Mouse (Mus musculus) stomach, postnatal 0 days (tissue): Measurements from ENCODE around the gene Tff2. TPM values are rescaled to one million over a fixed set of nuclear protein-coding genes. Genes with fewer than 3 reads are reported as not detected.

Experiments
- ATAC-seq: fragments of 200-750 bp; cut with Nextera tagmentation; 2 replicates; pipeline ENCODE4 v1.8.0; 2017; ENCODE audit not compliant: low FRiP score, low TSS enrichment
- DNase-seq: peaks from one replicate; pipeline ENCODE4 v3.0.0-alpha.2; 2016; ENCODE audit warnings: low spot score
- H3K27ac ChIP-seq: fragments of 300-500 bp; sonication (generic); replicated peaks from 2 replicates; pipeline ENCODE4 v1.5.1; 2014; ENCODE audit warnings: mild to moderate bottlenecking, control low read depth
- H3K27me3 ChIP-seq: fragments of 300-500 bp; sonication (generic); 2 replicates; pipeline ENCODE4 v1.6.1; 2014; ENCODE audit warnings: low read length; ENCODE audit not compliant: control insufficient read depth, insufficient read depth
- H3K36me3 ChIP-seq: fragments of 300-500 bp; sonication (generic); 2 replicates; pipeline ENCODE4 v1.6.1; 2014; ENCODE audit warnings: low read length, mixed read lengths; ENCODE audit not compliant: control insufficient read depth, insufficient read depth
- H3K4me1 ChIP-seq: fragments of 300-500 bp; sonication (generic); replicated peaks from 2 replicates; pipeline ENCODE4 v1.6.1; 2014; ENCODE audit warnings: antibody characterized with exemption; ENCODE audit not compliant: control insufficient read depth, insufficient read depth
- H3K4me2 ChIP-seq: fragments of 300-500 bp; sonication (generic); replicated peaks from 2 replicates; pipeline ENCODE4 v1.6.1; 2014; ENCODE audit warnings: low read depth, mild to moderate bottlenecking, control low read depth, moderate library complexity
- H3K4me3 ChIP-seq: fragments of 300-500 bp; sonication (generic); 2 replicates; pipeline ENCODE4 v1.5.1; 2014; ENCODE audit warnings: low read depth, low read length, control low read depth
- H3K9ac ChIP-seq: fragments of 300-500 bp; sonication (generic); 2 replicates; pipeline ENCODE4 v1.6.1; 2014; ENCODE audit warnings: mild to moderate bottlenecking, low read length, control low read depth, mixed read lengths
- H3K9me3 ChIP-seq: fragments of 300-500 bp; sonication (generic); 2 replicates; pipeline ENCODE4 v1.6.1; 2016; ENCODE audit warnings: low read length; ENCODE audit not compliant: control insufficient read depth
- CTCF ChIP-seq: IDR thresholded peaks from 2 replicates; pipeline ENCODE4 v1.5.1; 2016; ENCODE audit warnings: antibody characterized with exemption, low read depth, mild to moderate bottlenecking, moderate library complexity
- EP300 ChIP-seq: optimal IDR thresholded peaks from 2 replicates; pipeline ENCODE3; 2016; ENCODE audit warnings: antibody characterized with exemption
- WGBS: fragments of 180-500 bp; shearing (Covaris S2); extraction: QIAGEN DNeasy Blood & Tissue Kit; methylation state at CpG from one replicate; pipeline ENCODE4 v1.1.7; 2014; 5-methylcytosine and 5-hydroxymethylcytosine counted together
- polyA plus RNA-seq: library from polyadenylated mRNA; unstranded; fragments of >200 nt; fragmentation: Nextera tagmentation; extraction: Ambion mirVana; gene quantifications from 2 replicates; pipeline ENCODE4 v1.2.1, GENCODE M21; 2015

Tff2 gene
- polyA plus RNA-seq, result 866 and 948 TPM in 2 replicates

GRCm38 (mm10) chr17:31144040-31145037 is at the start of gene Tff2:
Gene Tff2 (minus strand): TSS chr17:31144282.
- 0 out of 2 replicates have a peak, but pooled peaks have one; percentile 18 for TF ChIP-seq CTCF
- TF ChIP-seq EP300, result no peak
- H3K4me3 ChIP-seq, result no peak within 1 kb of the TSS
- peak within 1 kb of the TSS; percentile 29 for H3K4me2 ChIP-seq
- H3K9me3 ChIP-seq, result no peaks in the 10 kb centered on the region
- peak within 1 kb of the TSS; percentile 56; the same call in 1 of the 2 replicates for H3K27ac ChIP-seq
- no peaks in the 10 kb centered on the region for H3K36me3 ChIP-seq
- 0 out of 2 replicates have a peak, but pooled peaks cover 2% of the 10 kb centered on the region for H3K4me1 ChIP-seq
- H3K27me3 ChIP-seq, result no peaks in the 10 kb centered on the region
- peak; percentile 88 for DNase-seq
- peak; percentile 83 for ATAC-seq
- no peak within 1 kb of the TSS; the same call in none of the 2 replicates for H3K9ac ChIP-seq
- 40% methylated on average over 15 of the region's 15 CpGs for WGBS

DNA sequence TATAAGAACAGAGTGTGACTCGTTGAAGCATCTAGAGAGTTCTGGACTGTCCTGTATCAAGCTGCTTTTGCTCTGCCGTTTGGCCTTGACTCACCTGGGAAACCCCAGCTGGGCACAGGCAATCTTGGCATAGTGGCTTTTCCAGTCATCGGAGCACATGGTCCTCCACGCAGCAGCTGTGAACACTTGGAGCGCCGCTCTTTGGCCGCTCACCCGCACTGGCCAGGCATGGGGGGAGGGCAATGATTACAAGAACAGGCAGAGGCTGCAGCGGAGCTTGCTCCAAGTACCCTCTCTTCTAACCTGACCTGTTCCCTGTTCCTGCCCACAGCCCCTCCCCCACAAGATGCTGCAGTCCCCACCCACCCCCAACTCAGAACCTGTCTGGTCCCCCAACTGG is 49.3 kb upstream of the Tff2 start:
- DNase-seq (no peak), ATAC-seq (no peak)
- TF ChIP-seq CTCF, result no peak
- TF ChIP-seq EP300, result no peak
- Histone ChIP-seq H3K4me1 (no peaks in the 10 kb centered on the region), H3K27ac (no peak overlapping the region), H3K36me3 (no peaks in the 10 kb centered on the region), H3K4me2 (no peak overlapping the region), H3K9ac (no peak overlapping the region), H3K27me3 (no peaks in the 10 kb centered on the region), H3K9me3 (no peaks in the 10 kb centered on the region), H3K4me3 (no peak overlapping the region)
- 67% methylated on average over 9 of the region's 9 CpGs for WGBS

GRCm38 (mm10) chr17:31192663-31193062 is 48.6 kb upstream of the Tff2 start:
- WGBS, result 35% methylated on average over 2 of the region's 2 CpGs
- no peak for DNase-seq
- Histone ChIP-seq H3K4me2 (no peak overlapping the region), H3K9ac (no peak overlapping the region), H3K27me3 (no peaks in the 10 kb centered on the region), H3K9me3 (no peaks in the 10 kb centered on the region), H3K27ac (no peak overlapping the region), H3K4me3 (no peak overlapping the region), H3K4me1 (no peaks in the 10 kb centered on the region), H3K36me3 (no peaks in the 10 kb centered on the region)
- no peak for TF ChIP-seq CTCF
- no peak for TF ChIP-seq EP300
- no peak for ATAC-seq

DNA sequence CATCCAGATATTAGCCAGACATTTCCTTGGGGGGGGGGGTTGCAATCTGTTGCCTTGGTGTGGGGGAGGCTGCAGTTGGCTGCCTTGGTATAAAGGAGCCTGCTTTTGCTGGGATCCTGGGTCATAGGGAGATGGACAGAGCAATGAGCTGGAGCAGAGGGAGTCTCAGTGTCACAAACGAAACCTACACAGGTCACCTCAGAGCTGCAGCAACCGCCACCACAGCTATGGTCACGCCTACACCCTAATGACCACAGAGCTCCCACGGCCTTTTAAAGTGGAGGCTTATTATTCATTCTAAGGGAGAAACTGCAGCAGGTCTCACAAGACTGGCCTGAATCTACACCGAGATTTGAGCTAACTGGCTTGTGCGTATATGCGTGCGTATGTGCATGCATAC is 47.7 kb upstream of the Tff2 start:
- DNase-seq (no peak), ATAC-seq (no peak)
- H3K9ac ChIP-seq, result no peak overlapping the region
- TF ChIP-seq EP300, result no peak
- TF ChIP-seq CTCF, result no peak
- no peaks in the 10 kb centered on the region for H3K27me3 ChIP-seq
- no peaks in the 10 kb centered on the region for H3K36me3 ChIP-seq
- no peaks in the 10 kb centered on the region for H3K9me3 ChIP-seq
- H3K4me3 ChIP-seq, result no peak overlapping the region
- 67% methylated on average over 8 of the region's 8 CpGs for WGBS
- H3K4me1 ChIP-seq, result no peaks in the 10 kb centered on the region
- H3K4me2 ChIP-seq, result no peak overlapping the region
- no peak overlapping the region for H3K27ac ChIP-seq

GRCm38 (mm10) chr17:31187370-31187769 is 43.3 kb upstream of the Tff2 start:
- peak; percentile 84 for DNase-seq
- 23% methylated on average over 4 of the region's 4 CpGs for WGBS
- TF ChIP-seq EP300, result no peak
- TF ChIP-seq CTCF, result peak; percentile 96

More at GRCm38 (mm10) chr17:31187370-31187769, 43.3 kb upstream of the Tff2 start:
- Histone ChIP-seq H3K36me3 (no peaks in the 10 kb centered on the region), H3K4me2 (no peak overlapping the region), H3K4me1 (no peaks in the 10 kb centered on the region), H3K9me3 (no peaks in the 10 kb centered on the region), H3K9ac (no peak overlapping the region), H3K4me3 (no peak overlapping the region), H3K27me3 (no peaks in the 10 kb centered on the region), H3K27ac (no peak overlapping the region)
- no peak for ATAC-seq
